Mouse (Mus musculus) midbrain, embryonic 14.5 days (tissue): ENCODE data around the gene Map2k2. TPM values are rescaled to one million over a fixed set of nuclear protein-coding genes. Genes with fewer than 3 reads are reported as not detected.

Experiments
- ATAC-seq: fragments of 200-750 bp; cut with Nextera tagmentation; 2 replicates; pipeline ENCODE4 v1.8.0; 2017; ENCODE audit warnings: moderate number of reproducible peaks, moderate library complexity; ENCODE audit not compliant: low FRiP score, low TSS enrichment
- DNase-seq: peaks from one replicate; pipeline ENCODE4 v3.0.0-alpha.2; 2015
- H3K27ac ChIP-seq: fragments of 300-500 bp; sonication (generic); replicated peaks from 2 replicates; pipeline ENCODE4 v1.5.1; 2014; ENCODE audit warnings: mild to moderate bottlenecking, low read depth, low read length, moderate library complexity
- H3K27me3 ChIP-seq: fragments of 300-500 bp; sonication (generic); 2 replicates; pipeline ENCODE4 v1.6.1; 2014; ENCODE audit warnings: low read length, control low read depth, mixed read lengths; ENCODE audit not compliant: control insufficient read depth, insufficient read depth
- H3K36me3 ChIP-seq: fragments of 300-500 bp; sonication (generic); 2 replicates; pipeline ENCODE4 v1.6.1; 2014; ENCODE audit warnings: low read length, control low read depth; ENCODE audit not compliant: control insufficient read depth, insufficient read depth
- H3K4me1 ChIP-seq: fragments of 300-500 bp; sonication (generic); 2 replicates; pipeline ENCODE4 v1.6.1; 2014; ENCODE audit warnings: mild to moderate bottlenecking, antibody characterized with exemption, low read length, control low read depth; ENCODE audit not compliant: control insufficient read depth, insufficient read depth
- H3K4me2 ChIP-seq: fragments of 300-500 bp; sonication (generic); 2 replicates; pipeline ENCODE4 v1.6.1; 2014; ENCODE audit warnings: mild to moderate bottlenecking, low read length, moderate library complexity
- H3K4me3 ChIP-seq: fragments of 300-500 bp; sonication (generic); replicated peaks from 2 replicates; pipeline ENCODE4 v1.5.1; 2014; ENCODE audit warnings: low read depth, low read length
- H3K9ac ChIP-seq: fragments of 300-500 bp; sonication (generic); replicated peaks from 2 replicates; pipeline ENCODE4 v1.6.1; 2014; ENCODE audit warnings: mild to moderate bottlenecking, low read length, moderate library complexity
- H3K9me3 ChIP-seq: fragments of 300-500 bp; sonication (generic); 2 replicates; pipeline ENCODE4 v1.6.1; 2016; ENCODE audit warnings: low read length, control low read depth, mixed read lengths; ENCODE audit not compliant: control insufficient read depth
- WGBS: fragments of 180-500 bp; shearing (Covaris S2); extraction: QIAGEN DNeasy Blood & Tissue Kit; methylation state at CpG from one replicate; pipeline ENCODE4 v1.1.7; 2014; 5-methylcytosine and 5-hydroxymethylcytosine counted together
- polyA plus RNA-seq: library from polyadenylated mRNA; unstranded; fragments of >200 nt; fragmentation: Nextera tagmentation; extraction: Ambion mirVana; gene quantifications from 2 replicates; pipeline ENCODE4 v1.2.1, GENCODE M21; 2014

The Map2k2 gene
- polyA plus RNA-seq, 1 experiment from 2014 or later, result 240 TPM

GRCm38 (mm10) chr10:81072290-81072689, 33.4 kb upstream of the Map2k2 start:
- 96% methylated on average over 8 of the region's 8 CpGs for WGBS
- H3K27ac ChIP-seq, result no peak overlapping the region
- no peak overlapping the region for H3K9ac ChIP-seq
- H3K27me3 ChIP-seq, result no peaks in the 10 kb centered on the region
- H3K36me3 ChIP-seq, result peaks cover 42% of the 10 kb centered on the region
- peaks cover 12% of the 10 kb centered on the region for H3K4me1 ChIP-seq
- no peaks in the 10 kb centered on the region for H3K9me3 ChIP-seq
- H3K4me2 ChIP-seq, result no peak overlapping the region
- DNase-seq, result no peak
- no peak overlapping the region for H3K4me3 ChIP-seq
- no peak for ATAC-seq

GRCm38 (mm10) chr10:81073464-81073863, 32.3 kb upstream of the Map2k2 start:
- Histone ChIP-seq H3K27me3 (no peaks in the 10 kb centered on the region), H3K4me3 (no peak overlapping the region), H3K9ac (no peak overlapping the region), H3K9me3 (no peaks in the 10 kb centered on the region), H3K4me1 (peaks cover 12% of the 10 kb centered on the region), H3K27ac (no peak overlapping the region), H3K36me3 (peaks cover 54% of the 10 kb centered on the region), H3K4me2 (no peak overlapping the region)
- 65% methylated on average over 7 of the region's 7 CpGs for WGBS
- ATAC-seq, result no peak
- DNase-seq, result no peak

- no peaks in the 10 kb centered on the region for H3K27me3 ChIP-seq
- H3K9me3 ChIP-seq, result no peaks in the 10 kb centered on the region
- DNase-seq (no peak), ATAC-seq (no peak)
- H3K4me2 ChIP-seq, result no peak overlapping the region
- no peak overlapping the region for H3K9ac ChIP-seq
- H3K27ac ChIP-seq, result no peak overlapping the region
- peaks cover 3% of the 10 kb centered on the region for H3K4me1 ChIP-seq
- H3K36me3 ChIP-seq, result peaks cover 76% of the 10 kb centered on the region
- no peak overlapping the region for H3K4me3 ChIP-seq
- 57% methylated on average over 8 of the region's 8 CpGs for WGBS
Measured at GRCm38 (mm10) chr10:81075734-81076133, 30.0 kb upstream of the Map2k2 start.

GRCm38 (mm10) chr10:81076356-81076755, 29.4 kb upstream of the Map2k2 start:
- no peaks in the 10 kb centered on the region for H3K4me1 ChIP-seq
- H3K4me3 ChIP-seq, result no peak overlapping the region
- WGBS, result 95% methylated on average over 1 of the region's 1 CpGs
- no peak overlapping the region for H3K27ac ChIP-seq
- DNase-seq, result no peak
- ATAC-seq, result no peak
- no peaks in the 10 kb centered on the region for H3K27me3 ChIP-seq
- H3K9ac ChIP-seq, result no peak overlapping the region
- no peak overlapping the region for H3K4me2 ChIP-seq
- peaks cover 82% of the 10 kb centered on the region for H3K36me3 ChIP-seq
- H3K9me3 ChIP-seq, result no peaks in the 10 kb centered on the region

- no peak for ATAC-seq
Measured at GRCm38 (mm10) chr10:81077916-81078315, 27.8 kb upstream of the Map2k2 start.

GRCm38 (mm10) chr10:81080008-81080655, 25.6 kb upstream of the Map2k2 start:
- H3K4me3 ChIP-seq, result no peak overlapping the region
- peaks cover 79% of the 10 kb centered on the region for H3K36me3 ChIP-seq
- DNase-seq, result no peak
- H3K9ac ChIP-seq, result no peak overlapping the region
- no peak overlapping the region for H3K27ac ChIP-seq
- no peaks in the 10 kb centered on the region for H3K27me3 ChIP-seq
- H3K4me1 ChIP-seq, result no peaks in the 10 kb centered on the region
- ATAC-seq, result no peak
- WGBS, result 94% methylated on average over 31 of the region's 31 CpGs
- no peak overlapping the region for H3K4me2 ChIP-seq
- no peaks in the 10 kb centered on the region for H3K9me3 ChIP-seq

More at GRCm38 (mm10) chr10:81077916-81078315, 27.8 kb upstream of the Map2k2 start:
- Histone ChIP-seq H3K4me3 (no peak overlapping the region), H3K9me3 (no peaks in the 10 kb centered on the region), H3K36me3 (peaks cover 95% of the 10 kb centered on the region), H3K4me2 (no peak overlapping the region), H3K27me3 (no peaks in the 10 kb centered on the region), H3K9ac (no peak overlapping the region), H3K27ac (no peak overlapping the region), H3K4me1 (no peaks in the 10 kb centered on the region)
- 96% methylated on average over 11 of the region's 11 CpGs for WGBS
- DNase-seq, result no peak

- Histone ChIP-seq H3K36me3 (peaks cover 60% of the 10 kb centered on the region), H3K9me3 (no peaks in the 10 kb centered on the region)
- 82% methylated on average over 7 of the region's 7 CpGs for WGBS
Measured at GRCm38 (mm10) chr10:81082168-81082960, 23.4 kb upstream of the Map2k2 start.

GRCm38 (mm10) chr10:81087021-81087420, 18.7 kb upstream of the Map2k2 start:
- DNase-seq, result no peak
- H3K4me2 ChIP-seq, result no peak overlapping the region
- no peaks in the 10 kb centered on the region for H3K9me3 ChIP-seq
- H3K4me3 ChIP-seq, result no peak overlapping the region
- H3K36me3 ChIP-seq, result peaks cover 13% of the 10 kb centered on the region
- no peaks in the 10 kb centered on the region for H3K4me1 ChIP-seq
- no peak overlapping the region for H3K27ac ChIP-seq
- 45% methylated on average over 2 of the region's 2 CpGs for WGBS
- H3K27me3 ChIP-seq, result no peaks in the 10 kb centered on the region
- ATAC-seq, result no peak
- no peak overlapping the region for H3K9ac ChIP-seq

More at GRCm38 (mm10) chr10:81082168-81082960, 23.4 kb upstream of the Map2k2 start:
- ATAC-seq (peak; percentile 22; the same call in 1 of the 2 replicates), DNase-seq (peak; percentile 83)
- Histone ChIP-seq H3K27me3 (no peaks in the 10 kb centered on the region), H3K4me1 (no peaks in the 10 kb centered on the region), H3K9ac (no peak overlapping the region), H3K4me3 (no peak overlapping the region), H3K4me2 (no peak overlapping the region), H3K27ac (no peak overlapping the region)

GRCm38 (mm10) chr10:81089216-81089615, 16.5 kb upstream of the Map2k2 start:
- no peak overlapping the region for H3K9ac ChIP-seq
- no peaks in the 10 kb centered on the region for H3K4me1 ChIP-seq
- WGBS, result 66% methylated on average over 2 of the region's 2 CpGs
- no peaks in the 10 kb centered on the region for H3K36me3 ChIP-seq
- DNase-seq (peak; percentile 73), ATAC-seq (no peak)
- H3K27ac ChIP-seq, result no peak overlapping the region
- H3K4me3 ChIP-seq, result no peak overlapping the region
- no peaks in the 10 kb centered on the region for H3K9me3 ChIP-seq
- H3K4me2 ChIP-seq, result no peak overlapping the region
- H3K27me3 ChIP-seq, result no peaks in the 10 kb centered on the region
